Mouse (Mus musculus): ENCODE results near the gene Ccdc43. TPM values are rescaled to one million over a fixed set of nuclear protein-coding genes. Genes with fewer than 3 reads are reported as not detected.
"Not testable (repeated sequence)": the region's sequence is repeated elsewhere in the genome, so short reads cannot be mapped to it uniquely, and the experiment has no call there.

Gene Ccdc43
- total RNA-seq (2021): 10 to 100 TPM; 16.0 to 18.5 TPM
- long read RNA-seq, experiment 1, transcript Ccdc43-201 (5 exons, 2,366 nt): major isoform, 29 of 35 reads
- long read RNA-seq, experiment 1, partial matches to known transcripts: 0 of 35 reads
- long read RNA-seq, experiment 1, other reads (novel, unspliced or antisense): 1 of 35 reads
- long read RNA-seq, experiment 2, transcript Ccdc43-201 (5 exons, 2,366 nt): major isoform, 32 of 34 reads
- long read RNA-seq, experiment 2, partial matches to known transcripts: 0 of 34 reads
- long read RNA-seq, experiment 2, other reads (novel, unspliced or antisense): 0 of 34 reads

GRCm38 (mm10) chr11:102697338-102698017, at the start of gene Ccdc43:
TSS of gene Ccdc43 (minus strand) at chr11:102697782.
- intact Hi-C loops (cut with DNase I): no loop called here
- DNase-seq: peak; percentile 92 to 93

GRCm38 (mm10) chr11:102744746-102745145, 47.2 kb upstream of the Ccdc43 start:
- intact Hi-C loops (cut with DNase I): no loop called here
- DNase-seq: no peak

GRCm38 (mm10) chr11:102742843-102743242, 45.3 kb upstream of the Ccdc43 start:
- DNase-seq: no peak
- intact Hi-C loops (cut with DNase I): no loop called here

GRCm38 (mm10) chr11:102742066-102742465, 44.5 kb upstream of the Ccdc43 start:
- intact Hi-C loops (cut with DNase I): no loop called here
- no peak for DNase-seq

- intact Hi-C loops (cut with DNase I): no loop called here
Observed at GRCm38 (mm10) chr11:102741129-102741950, 43.8 kb upstream of the Ccdc43 start.

GRCm38 (mm10) chr11:102740634-102741033, 43.1 kb upstream of the Ccdc43 start:
- DNase-seq: no peak
- intact Hi-C loops (cut with DNase I): no loop called here

More at GRCm38 (mm10) chr11:102741129-102741950, 43.8 kb upstream of the Ccdc43 start:
- peak; percentile 44 to 51 for DNase-seq

GRCm38 (mm10) chr11:102739278-102739966, 41.8 kb upstream of the Ccdc43 start:
- intact Hi-C loops (cut with DNase I): no loop called here
- peak in 1 of 2 experiments; percentile 61 for DNase-seq

GRCm38 (mm10) chr11:102738046-102738445, 40.5 kb upstream of the Ccdc43 start:
- intact Hi-C loops (cut with DNase I): no loop called here
- DNase-seq: no peak

- no peak for DNase-seq
- intact Hi-C loops (cut with DNase I): no loop called here
Observed at GRCm38 (mm10) chr11:102734961-102735360, 37.4 kb upstream of the Ccdc43 start.

GRCm38 (mm10) chr11:102733146-102733545, 35.6 kb upstream of the Ccdc43 start:
- intact Hi-C loops (cut with DNase I): no loop called here
- no peak for DNase-seq

GRCm38 (mm10) chr11:102731366-102731765, 33.8 kb upstream of the Ccdc43 start:
- intact Hi-C loops (cut with DNase I): no loop called here
- no peak for DNase-seq

- DNase-seq: no peak
- intact Hi-C loops (cut with DNase I): no loop called here
Observed at GRCm38 (mm10) chr11:102729835-102730234, 32.3 kb upstream of the Ccdc43 start.

GRCm38 (mm10) chr11:102728614-102729013, 31.0 kb upstream of the Ccdc43 start:
- intact Hi-C loops (cut with DNase I): no loop called here
- DNase-seq: peak; percentile 14 to 52

GRCm38 (mm10) chr11:102725574-102725973, 28.0 kb upstream of the Ccdc43 start:
- intact Hi-C loops (cut with DNase I): no loop called here
- DNase-seq: peak in 1 of 2 experiments; percentile 22

GRCm38 (mm10) chr11:102716135-102716534, 18.6 kb upstream of the Ccdc43 start:
- intact Hi-C loops (cut with DNase I): no loop called here
- no peak for DNase-seq

- DNase-seq; intact Hi-C loops (cut with DNase I): not testable (repeated sequence)
Observed at GRCm38 (mm10) chr11:102714578-102714977, 17.0 kb upstream of the Ccdc43 start.

- DNase-seq: no peak
- intact Hi-C loops (cut with DNase I): no loop called here
Observed at GRCm38 (mm10) chr11:102712411-102712810, 14.8 kb upstream of the Ccdc43 start.

GRCm38 (mm10) chr11:102702206-102702605, 4.6 kb upstream of the Ccdc43 start:
- intact Hi-C loops (cut with DNase I): not testable (repeated sequence)

GRCm38 (mm10) chr11:102698018-102698476, 465 bp upstream of the Ccdc43 start:
- intact Hi-C loops (cut with DNase I): no loop called here
- no peak for DNase-seq

More at GRCm38 (mm10) chr11:102702206-102702605, 4.6 kb upstream of the Ccdc43 start:
- DNase-seq: not testable (repeated sequence)

GRCm38 (mm10) chr11:102695289-102695688, 2.3 kb downstream of the Ccdc43 start:
- intact Hi-C loops (cut with DNase I): no loop called here
- DNase-seq: no peak

All from heart, postnatal 14 days (tissue).